Mouse (Mus musculus): ENCODE results near the gene Nin.

GRCm38 (mm10) chr12:70026233-70026632 lies 87.3 kb downstream of the Nin start:
- TF ChIP-seq CTCF (IDR thresholded peaks at IDR 0.05; ENCODE audit: low read depth, low read length) (no peak), POLR2A (IDR thresholded peaks at IDR 0.05; ENCODE audit: borderline replicate concordance, low read depth, low read length) (no peak)

Data from bone marrow macrophage, adult 2 months (primary cell).